Mouse (Mus musculus) lung, postnatal 0 days (tissue): ENCODE measurements at regions not wholly inside any gene's neighbourhood (a gene's known extent, or its start where the extent isn't known, plus 50 kb on each side); places are given as distances from the start of the nearest gene placed in this dataset.

Source experiments
- ATAC-seq: fragments of 200-750 bp; cut with Nextera tagmentation; 2 replicates; pipeline ENCODE4 v1.8.0; 2017; ENCODE audit warnings: moderate library complexity
- DNase-seq: peaks from one replicate; pipeline ENCODE4 v3.0.0-alpha.2; 2016; ENCODE audit warnings: low spot score
- H3K27ac ChIP-seq: fragments of 300-500 bp; sonication (generic); 2 replicates; pipeline ENCODE4 v1.5.1; 2014; ENCODE audit warnings: antibody characterized with exemption, mild to moderate bottlenecking, low read length, mixed read lengths
- H3K27me3 ChIP-seq: fragments of 300-500 bp; sonication (generic); replicated peaks from 2 replicates; pipeline ENCODE4 v1.6.1; 2014; ENCODE audit warnings: low read length, mixed read lengths; ENCODE audit not compliant: insufficient read depth
- H3K36me3 ChIP-seq: fragments of 300-500 bp; sonication (generic); 2 replicates; pipeline ENCODE4 v1.6.1; 2014; ENCODE audit warnings: low read length, mixed read lengths; ENCODE audit not compliant: insufficient read depth
- H3K4me1 ChIP-seq: fragments of 300-500 bp; sonication (generic); 2 replicates; pipeline ENCODE4 v1.6.1; 2014; ENCODE audit warnings: antibody characterized with exemption, low read depth, low read length, mixed read lengths; ENCODE audit not compliant: insufficient read depth
- H3K4me2 ChIP-seq: fragments of 300-500 bp; sonication (generic); replicated peaks from 2 replicates; pipeline ENCODE4 v1.6.1; 2014; ENCODE audit warnings: low read depth, mild to moderate bottlenecking, low read length, moderate library complexity, mixed read lengths
- H3K4me3 ChIP-seq: fragments of 300-500 bp; sonication (generic); 2 replicates; pipeline ENCODE4 v1.5.1; 2014; ENCODE audit warnings: low read depth, low read length
- H3K9ac ChIP-seq: fragments of 300-500 bp; sonication (generic); replicated peaks from 2 replicates; pipeline ENCODE4 v1.6.1; 2014; ENCODE audit warnings: low read depth, mild to moderate bottlenecking
- H3K9me3 ChIP-seq: fragments of 300-500 bp; sonication (generic); 2 replicates; pipeline ENCODE4 v1.6.1; 2016; ENCODE audit warnings: low read length, mixed read lengths
- CTCF ChIP-seq: IDR thresholded peaks from 2 replicates; pipeline ENCODE4 v1.5.1; 2016; ENCODE audit warnings: antibody characterized with exemption, mild to moderate bottlenecking
- EP300 ChIP-seq: IDR thresholded peaks from 2 replicates; pipeline ENCODE4 v1.6.1; 2016; ENCODE audit warnings: antibody characterized with exemption, mild to moderate bottlenecking, control low read depth
- WGBS: fragments of 180-500 bp; shearing (Covaris S2); extraction: QIAGEN DNeasy Blood & Tissue Kit; methylation state at CpG from one replicate; pipeline ENCODE4 v1.1.7; 2014; 5-methylcytosine and 5-hydroxymethylcytosine counted together

DNA sequence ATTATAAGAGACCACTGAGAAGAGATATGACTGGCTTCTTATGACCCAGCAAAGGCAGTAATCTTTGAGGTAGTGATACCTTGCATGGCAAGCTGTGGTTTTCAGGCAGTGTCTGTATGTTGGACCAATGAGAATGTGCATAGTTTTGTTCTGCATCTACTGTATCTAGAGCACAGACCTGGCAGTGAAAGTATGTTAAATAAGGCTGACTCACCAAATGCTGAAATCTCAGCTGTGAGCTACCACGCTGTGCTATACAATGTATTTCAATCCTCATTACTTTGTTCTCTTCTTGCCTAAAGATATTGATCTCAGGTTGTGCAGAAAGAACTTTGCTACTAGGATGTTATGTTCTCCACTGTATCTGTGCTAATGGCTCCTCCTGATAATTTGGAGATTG is 83.9 kb upstream of the Zfp827 start:
- H3K9ac ChIP-seq: no peak overlapping the region
- H3K27me3 ChIP-seq: no peaks in the 10 kb centered on the region
- 79% methylated on average over 1 of the region's 1 CpGs for WGBS
- H3K36me3 ChIP-seq: no peaks in the 10 kb centered on the region
- no peak for DNase-seq
- TF ChIP-seq CTCF: no peak
- no peak for TF ChIP-seq EP300
- no peak for ATAC-seq
- H3K9me3 ChIP-seq: no peaks in the 10 kb centered on the region
- no peaks in the 10 kb centered on the region for H3K4me1 ChIP-seq
- no peak overlapping the region for H3K27ac ChIP-seq
- H3K4me2 ChIP-seq: no peak overlapping the region
- H3K4me3 ChIP-seq: no peak overlapping the region

GRCm38 (mm10) chr8:78945607-78946006 is 82.6 kb upstream of the Zfp827 start:
- no peak for DNase-seq
- no peak for ATAC-seq
- no peak overlapping the region for H3K4me3 ChIP-seq
- WGBS: 29% methylated on average over 1 of the region's 1 CpGs
- no peak overlapping the region for H3K9ac ChIP-seq
- no peak overlapping the region for H3K27ac ChIP-seq
- TF ChIP-seq CTCF: no peak
- no peak for TF ChIP-seq EP300
- H3K4me1 ChIP-seq: no peaks in the 10 kb centered on the region
- H3K36me3 ChIP-seq: no peaks in the 10 kb centered on the region
- no peaks in the 10 kb centered on the region for H3K27me3 ChIP-seq
- H3K4me2 ChIP-seq: no peak overlapping the region
- no peaks in the 10 kb centered on the region for H3K9me3 ChIP-seq

DNA sequence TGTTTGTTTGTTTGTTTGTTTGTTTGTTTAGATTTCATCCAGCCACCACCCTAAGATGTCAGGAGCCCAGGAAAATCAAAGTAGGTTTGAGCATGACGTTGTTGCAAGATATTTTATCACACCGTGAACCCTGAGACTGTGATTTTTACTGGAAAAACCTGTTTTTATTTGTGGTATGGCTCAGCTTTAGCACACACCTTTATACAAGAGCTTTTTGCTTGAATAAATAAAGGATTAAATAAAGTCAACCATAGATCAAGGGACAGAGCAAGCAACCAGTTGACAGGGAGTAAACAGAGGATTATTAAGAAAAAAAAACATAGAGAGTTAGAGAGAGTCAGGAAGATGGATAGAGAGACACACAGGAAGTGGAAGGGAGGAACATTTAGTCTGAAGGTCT is 82.2 kb upstream of the Zfp827 start:
- Histone ChIP-seq H3K27me3 (no peaks in the 10 kb centered on the region), H3K9me3 (no peaks in the 10 kb centered on the region), H3K36me3 (no peaks in the 10 kb centered on the region), H3K4me3 (no peak overlapping the region), H3K4me1 (no peaks in the 10 kb centered on the region), H3K9ac (no peak overlapping the region), H3K27ac (no peak overlapping the region), H3K4me2 (no peak overlapping the region)
- TF ChIP-seq EP300 (no peak), CTCF (no peak)
- WGBS: 61% methylated on average over 2 of the region's 2 CpGs
- ATAC-seq: no peak
- DNase-seq: no peak

GRCm38 (mm10) chr8:78975034-78975433 is 53.2 kb upstream of the Zfp827 start:
- no peaks in the 10 kb centered on the region for H3K9me3 ChIP-seq
- ATAC-seq (no peak), DNase-seq (no peak)
- H3K4me3 ChIP-seq: no peak overlapping the region
- H3K27ac ChIP-seq: no peak overlapping the region
- H3K4me2 ChIP-seq: no peak overlapping the region
- H3K9ac ChIP-seq: no peak overlapping the region
- H3K27me3 ChIP-seq: no peaks in the 10 kb centered on the region
- no peaks in the 10 kb centered on the region for H3K36me3 ChIP-seq
- 87% methylated on average over 3 of the region's 3 CpGs for WGBS
- no peak for TF ChIP-seq EP300
- TF ChIP-seq CTCF: no peak
- H3K4me1 ChIP-seq: no peaks in the 10 kb centered on the region
